In genomic region chr2:28852594-28852993, GRCm38 (mm10) we compare ENCODE assay signal across 22 mouse cellular contexts. TPM values are rescaled to one million over a fixed set of nuclear protein-coding genes. Genes with fewer than 3 reads are reported as not detected.
A peak's percentile ranks its signal among the peaks of the same experiment; 100 is the strongest.
DNase-seq lines count a peak whose midpoint lies in the region; ATAC-seq and TF ChIP-seq lines count a peak whose summit lies in the region.
"Had no signal": no experiment of that assay in that cellular context is flagged by ENCODE, and none has a peak within 500 bp of the region (broad histone marks: within the 10 kb centered on the region; RNA-seq: fewer than 3 reads in every experiment).

No protein-coding gene starts in this region.

- no peak for TF ChIP-seq POLR2A in thymus, adult 2 months (IDR thresholded peaks at IDR 0.05; ENCODE audit: control insufficient read depth, extremely low read depth, insufficient read depth, low read length, poor library complexity)

- H3K4me1 ChIP-seq in thymus, adult 2 months (replicated peaks; ENCODE audit: control insufficient read depth, insufficient read depth, low read length): peaks cover 6% of the 10 kb centered on the region; the same call in 1 of the 2 replicates
- no peaks in the 10 kb centered on the region for H3K4me1 ChIP-seq in stomach, postnatal 0 days (replicated peaks; ENCODE audit: control insufficient read depth, insufficient read depth)

- TF ChIP-seq CTCF in thymus, adult 2 months (IDR thresholded peaks at IDR 0.05; ENCODE audit: borderline replicate concordance, control insufficient read depth, extremely low read depth, insufficient read depth, low read length, poor library complexity): no peak
- no peak for TF ChIP-seq CTCF in stomach, postnatal 0 days (IDR thresholded peaks at IDR 0.05; ENCODE audit: low read depth)

- H3K36me3 ChIP-seq in thymus, adult 2 months (ENCODE audit: control insufficient read depth, insufficient read depth, low read length): peaks cover 27% of the 10 kb centered on the region
- H3K36me3 ChIP-seq in stomach, postnatal 0 days (ENCODE audit: control insufficient read depth, insufficient read depth, low read length): peaks cover 11% of the 10 kb centered on the region

- DNase-seq in thymus, postnatal 0 days (ENCODE audit: low spot score): peak; percentile 68
- no peak for DNase-seq in thymus, adult 2 months
- peak; percentile 15 for DNase-seq in thymus, postnatal 14 days
- no peak for DNase-seq in thymus, postnatal 10 days (ENCODE audit: low spot score in 2 of 2)
- peak; percentile 18 for DNase-seq in thymus, postnatal 4 days
- no peak for DNase-seq in thymus, postnatal 25 days
- no peak for DNase-seq in stomach, postnatal 0 days (ENCODE audit: low spot score)
- no peak for DNase-seq in kidney, adult 8-10 months
- DNase-seq: adrenal gland, adult 2 months; adrenal gland, adult 8-10 months; adrenal gland, postnatal 10 days; adrenal gland, postnatal 14 days; adrenal gland, postnatal 25 days; adrenal gland, postnatal 36 days; B cell, adult 2 months; cerebellum, adult 11 months; cerebellum, adult 11-12 months had no signal

- H3K4me3 ChIP-seq in thymus, adult 2 months (ENCODE audit: control insufficient read depth, insufficient read depth, low read length): no peak overlapping the region
- H3K4me3 ChIP-seq in stomach, postnatal 0 days (ENCODE audit: low read depth, low read length): no peak overlapping the region

- no peak overlapping the region for H3K27ac ChIP-seq in thymus, adult 2 months (ENCODE audit: control insufficient read depth, insufficient read depth, low read length)
- H3K27ac ChIP-seq in stomach, postnatal 0 days (replicated peaks): no peak overlapping the region

- TF ChIP-seq EP300 in stomach, postnatal 0 days (optimal IDR thresholded peaks at IDR 0.05): no peak

- no peaks in the 10 kb centered on the region for H3K9me3 ChIP-seq in stomach, postnatal 0 days (ENCODE audit: control insufficient read depth, low read length)
- H3K9me3 ChIP-seq: G1E had no signal

- H3K4me2 ChIP-seq in stomach, postnatal 0 days (replicated peaks; ENCODE audit: low read depth): no peak overlapping the region

- WGBS in thymus, adult 2 months: 38% methylated on average over 3 of the region's 3 CpGs
- 67% methylated on average over 3 of the region's 3 CpGs for WGBS in stomach, postnatal 0 days

- peak; percentile 71 for ATAC-seq in stomach, postnatal 0 days (ENCODE audit: low FRiP score, low TSS enrichment)
- ATAC-seq: activated CD4-positive, CD25-positive, alpha-beta regulatory T cell, adult 4 months; CD4-positive, CD25-positive, alpha-beta regulatory T cell, adult 4 months; Patski had no signal

- H3K9ac ChIP-seq in stomach, postnatal 0 days (ENCODE audit: low read length): no peak overlapping the region

- no peaks in the 10 kb centered on the region for H3K27me3 ChIP-seq in thymus, adult 2 months (ENCODE audit: control insufficient read depth, insufficient read depth, low read length)
- H3K27me3 ChIP-seq in stomach, postnatal 0 days (ENCODE audit: control insufficient read depth, insufficient read depth, low read length): no peaks in the 10 kb centered on the region
- H3K27me3 ChIP-seq: CH12.LX, Patski had no signal

RNA-seq across cellular contexts. Expression of gene Ddx31, which starts 12.4 kb away (rescaled TPM):
- polyA plus RNA-seq in thymus, postnatal 0 days (2015; fragmentation: Nextera tagmentation; extraction: Ambion mirVana): 15.7 and 17.5 TPM in 2 replicates
- polyA plus RNA-seq in thymus, adult 2 months (2012; rRNA removed): 10.0 and 10.5 TPM in 2 replicates
- 5.1 and 5.8 TPM in 2 replicates for polyA plus RNA-seq in stomach, postnatal 0 days (2015; fragmentation: Nextera tagmentation; extraction: Ambion mirVana)

RNA-seq across cellular contexts. Expression of gene Gtf3c4, which starts 12.4 kb away (rescaled TPM):
- 7.0 and 7.8 TPM in 2 replicates for polyA plus RNA-seq in thymus, postnatal 0 days (2015; fragmentation: Nextera tagmentation; extraction: Ambion mirVana)
- 15.3 and 20.6 TPM in 2 replicates for polyA plus RNA-seq in thymus, adult 2 months (2012; rRNA removed)
- polyA plus RNA-seq in stomach, postnatal 0 days (2015; fragmentation: Nextera tagmentation; extraction: Ambion mirVana): 3.3 and 3.9 TPM in 2 replicates

Comparison
In these comparisons a context has a peak if more than half of its experiments do, and no peak if none do; other contexts are left out.
1. DNase-seq: peak in thymus, postnatal 0 days (single experiment), thymus, postnatal 14 days (single experiment) and thymus, postnatal 4 days (single experiment); none in thymus, adult 2 months (single experiment), thymus, postnatal 10 days (0 of 2), thymus, postnatal 25 days (single experiment), stomach, postnatal 0 days (single experiment) and kidney, adult 8-10 months (0 of 2).